Mouse (Mus musculus): ENCODE results near the gene Efcab11.

DNA sequence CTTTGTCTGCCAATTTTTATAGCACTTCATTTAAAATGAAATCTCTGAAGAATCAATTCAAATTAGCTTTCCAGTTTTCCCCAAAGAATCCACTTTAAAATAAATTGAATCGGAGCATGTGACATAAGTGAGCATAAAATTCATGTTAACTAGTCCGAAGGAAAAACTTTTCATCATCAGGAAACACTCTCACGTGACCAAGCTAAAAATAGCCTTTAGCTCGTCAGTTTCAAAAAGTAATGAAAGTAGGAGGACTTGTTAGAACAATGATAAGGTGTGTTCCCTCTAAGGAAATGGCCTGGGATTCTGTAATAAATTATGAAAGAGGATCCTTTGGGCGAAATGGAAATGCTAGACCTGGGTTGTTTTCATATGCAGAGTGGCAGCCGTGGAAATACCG is 183.9 kb downstream of the Efcab11 start:
- TF ChIP-seq TAL1 (IDR thresholded peaks at IDR 0.05; ENCODE audit: low read length) = no peak
- TF ChIP-seq GATA1 (IDR thresholded peaks at IDR 0.05; ENCODE audit: low read length) = no peak

Measured in erythroblast, embryonic 14.5 days (primary cell).